Mouse (Mus musculus) gastrocnemius, postnatal 14 days (tissue): ENCODE results near the gene Mtf1. TPM values are rescaled to one million over a fixed set of nuclear protein-coding genes. Genes with fewer than 3 reads are reported as not detected.

ENCODE experiments used
- DNase-seq: peaks from one replicate; pipeline ENCODE4 v3.0.0; 2021; ENCODE audit warnings: mixed read lengths
- intact Hi-C: fragments of 180-260 bp; cut with DNase I; formaldehyde crosslinking; loops from one replicate; pipeline ENCODE4 v1.15.1; 2025; ENCODE audit warnings: low total_unique reads
- total RNA-seq, 2 experiments: library from RNA; stranded (reverse); gene quantifications; 2 replicates each; pipeline ENCODE4 v1.2.3; 2021

The Mtf1 gene
- total RNA-seq, 2 experiments from 2014 or later, result 8.0 to 10.7 TPM

DNA sequence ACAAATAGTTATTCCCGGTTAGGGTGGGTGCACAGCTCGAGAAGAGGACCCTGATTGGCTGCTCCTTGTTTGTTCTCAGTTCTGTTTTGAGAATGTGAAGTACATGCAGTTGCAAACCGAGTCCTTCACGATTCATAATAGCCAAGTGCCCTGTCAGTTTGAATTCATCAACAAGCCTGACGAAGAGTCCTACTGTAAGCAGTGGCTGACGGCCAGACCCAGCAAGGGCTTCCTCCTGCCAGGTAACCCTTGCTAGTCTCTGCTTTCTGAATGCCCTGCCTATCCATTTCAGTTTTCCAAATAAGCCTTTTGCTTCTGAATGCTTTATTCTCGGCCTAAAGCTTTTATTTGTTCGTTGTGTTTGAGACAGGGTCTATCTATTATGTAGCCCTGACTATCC is 9.8 kb upstream of the Mtf1 start:
- intact Hi-C loops, result no loop called here
- no peak for DNase-seq

DNA sequence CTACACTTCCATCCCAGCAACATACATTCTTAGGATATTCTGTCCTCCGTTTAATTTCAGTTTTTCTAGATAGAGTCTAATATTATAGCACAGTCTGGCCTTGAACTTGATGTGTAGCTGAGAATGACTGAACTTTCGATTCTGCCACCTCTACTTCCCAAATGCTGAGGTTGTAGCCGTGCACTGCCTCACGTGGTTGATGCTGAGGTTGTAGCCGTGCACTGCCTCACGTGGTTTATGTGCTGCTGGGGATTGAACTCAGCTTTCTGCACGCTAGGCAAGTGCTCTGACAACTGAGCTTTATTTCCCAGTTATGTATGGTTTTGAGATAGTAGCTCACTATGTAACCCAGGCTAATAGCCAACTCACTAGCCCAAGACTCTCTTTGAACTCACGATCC is 5.8 kb upstream of the Mtf1 start:
- no peak for DNase-seq
- intact Hi-C loops, result no loop called here

DNA sequence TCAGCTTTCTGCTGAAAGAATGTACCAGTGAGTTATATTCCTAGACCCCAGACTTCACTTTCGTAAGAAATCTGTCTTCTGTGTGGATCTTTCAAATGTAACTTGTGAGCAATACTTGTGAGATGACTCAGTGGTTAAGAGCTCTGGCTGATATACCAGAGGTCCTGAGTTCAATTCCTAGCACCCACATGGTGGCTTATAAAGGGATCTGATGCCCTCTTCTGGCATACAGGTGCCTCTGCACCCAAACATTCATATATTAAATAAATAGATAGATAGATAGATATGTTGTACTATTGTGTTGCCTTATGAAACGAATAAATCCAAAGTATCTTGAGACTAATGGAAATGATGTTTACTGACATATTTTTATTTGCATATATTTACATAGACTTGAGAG is 5.0 kb upstream of the Mtf1 start:
- DNase-seq, result no peak
- intact Hi-C loops, result no loop called here

DNA sequence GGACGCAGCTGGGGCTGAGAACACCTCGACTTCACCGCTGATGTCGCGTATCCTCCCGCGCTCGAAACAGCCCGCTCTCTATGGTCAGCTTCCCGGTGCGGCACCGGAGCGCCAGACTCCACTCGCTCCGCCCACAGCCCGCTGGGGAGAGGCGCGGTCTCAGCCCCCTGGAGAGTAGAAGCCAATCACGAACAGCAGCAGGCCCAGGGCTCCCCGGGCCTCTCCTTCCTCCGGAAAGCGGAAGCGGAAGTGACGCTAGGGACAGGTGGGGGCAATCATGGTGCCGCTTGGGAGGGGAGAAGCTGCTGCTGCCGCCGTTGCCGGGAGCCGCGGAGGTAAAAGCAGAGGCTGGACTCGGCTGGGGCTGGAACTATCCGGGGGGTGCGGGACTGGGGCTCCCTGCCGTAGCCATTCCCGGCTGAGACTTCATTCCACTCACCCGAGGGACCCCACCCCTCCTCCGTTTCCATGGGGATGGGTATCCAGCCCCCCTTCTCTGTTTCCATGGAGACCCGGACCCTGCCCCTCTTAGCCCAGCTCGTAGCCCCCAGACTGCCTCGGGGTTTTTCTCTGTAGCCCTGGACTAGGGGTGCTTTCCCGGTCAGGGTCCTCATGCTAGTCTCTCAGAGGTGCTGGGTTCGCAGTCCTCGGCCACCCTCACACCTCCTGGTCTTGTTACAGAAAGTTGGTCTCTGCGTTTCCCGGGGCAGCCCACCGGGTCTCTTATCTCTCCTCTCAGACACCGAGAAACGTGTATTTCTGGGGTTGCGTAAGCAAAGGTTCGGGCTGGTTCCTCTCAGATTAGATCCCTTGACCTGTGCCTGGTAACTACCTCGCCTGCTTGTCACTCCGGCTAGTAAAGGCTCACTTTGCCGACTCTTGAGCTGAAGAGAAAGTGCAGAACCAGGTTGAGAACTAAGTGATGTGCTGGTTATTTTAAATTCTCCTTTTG is 681 bp downstream of the Mtf1 start:
- intact Hi-C loops, result loop anchor here (5.0 kb wide), 1 partner anchor 45 kb away; no protein-coding TSS in a partner anchor
- DNase-seq, result peak; percentile 98

DNA sequence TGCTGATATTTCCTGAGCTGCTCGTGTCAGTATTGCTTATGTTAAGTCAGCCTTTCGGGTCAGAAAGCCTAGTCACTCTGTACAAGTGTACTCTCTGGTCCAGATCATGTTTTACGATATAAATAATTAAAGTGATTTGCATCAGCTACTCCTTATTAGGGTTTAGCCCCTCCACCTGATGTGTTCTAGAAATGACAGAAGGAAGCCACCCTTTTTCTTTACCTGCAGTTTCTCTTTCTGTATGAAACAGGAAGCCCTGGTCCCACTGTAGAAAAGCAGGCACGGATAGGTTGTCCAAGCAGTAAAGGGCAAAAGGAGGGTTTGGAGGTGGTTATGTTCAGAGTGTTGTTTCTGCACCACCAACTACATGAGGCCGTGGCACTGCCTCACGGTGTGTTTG is 1.5 kb downstream of the Mtf1 start:
- DNase-seq, result no peak
- intact Hi-C loops, result loop anchor here (5.0 kb wide), 1 partner anchor 44 kb away; no protein-coding TSS in a partner anchor

DNA sequence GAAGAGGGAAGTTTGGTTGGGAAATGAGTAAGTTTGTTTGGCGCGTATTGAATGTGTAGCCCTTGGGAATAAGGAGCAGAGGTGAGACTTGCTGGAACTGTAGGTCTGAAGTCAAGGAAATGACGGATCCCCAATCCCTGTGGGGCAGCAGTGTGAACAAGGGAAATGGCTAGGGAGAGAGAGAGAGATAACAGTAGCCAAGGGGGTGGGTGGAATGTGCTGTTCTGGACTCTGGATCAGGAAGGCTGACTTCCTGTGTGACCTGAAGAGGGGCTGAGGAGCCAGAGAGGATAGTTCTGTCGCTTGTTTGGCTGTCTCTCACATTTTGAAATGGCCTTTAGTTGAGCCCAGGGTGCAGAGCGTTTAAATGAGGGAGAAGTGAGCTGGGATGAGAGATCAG is 6.6 kb downstream of the Mtf1 start:
- intact Hi-C loops, result no loop called here
- DNase-seq, result no peak

DNA sequence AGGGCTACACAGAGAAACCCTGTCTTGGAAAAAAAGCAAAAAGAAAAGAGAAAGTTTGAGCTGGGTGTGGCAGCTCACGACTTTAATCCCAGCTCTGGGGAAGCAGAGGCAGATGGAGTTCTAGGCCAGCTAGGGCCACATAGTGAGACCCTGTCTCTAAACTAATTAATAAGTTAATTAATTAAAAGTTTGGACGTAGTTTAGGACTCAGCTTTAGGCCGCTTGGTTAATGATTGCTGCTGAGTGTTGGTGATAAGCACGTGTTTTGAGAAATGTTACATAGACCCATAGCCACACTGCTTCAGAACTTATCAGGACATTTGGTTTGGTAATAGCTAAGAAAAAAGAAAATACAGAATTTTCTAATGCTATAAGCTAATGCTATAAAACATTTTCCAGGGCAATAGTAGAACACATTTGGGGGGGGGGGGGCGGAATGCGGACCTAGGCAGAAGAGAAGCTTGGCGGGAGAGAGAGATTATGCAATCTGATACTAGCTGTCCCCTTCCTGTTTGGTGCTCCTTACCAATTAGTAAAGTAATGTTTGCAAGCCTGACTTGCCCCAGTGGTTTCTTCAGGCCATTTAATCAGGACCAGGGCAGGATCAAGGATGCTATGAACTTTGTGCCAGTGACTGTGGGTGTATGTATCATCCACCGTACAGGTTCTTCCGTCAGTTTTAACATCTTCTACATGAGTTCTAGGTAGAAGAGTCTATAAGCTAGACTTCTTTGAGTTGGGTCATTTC is 7.4 kb downstream of the Mtf1 start:
- intact Hi-C loops, result no loop called here
- DNase-seq, result no peak

DNA sequence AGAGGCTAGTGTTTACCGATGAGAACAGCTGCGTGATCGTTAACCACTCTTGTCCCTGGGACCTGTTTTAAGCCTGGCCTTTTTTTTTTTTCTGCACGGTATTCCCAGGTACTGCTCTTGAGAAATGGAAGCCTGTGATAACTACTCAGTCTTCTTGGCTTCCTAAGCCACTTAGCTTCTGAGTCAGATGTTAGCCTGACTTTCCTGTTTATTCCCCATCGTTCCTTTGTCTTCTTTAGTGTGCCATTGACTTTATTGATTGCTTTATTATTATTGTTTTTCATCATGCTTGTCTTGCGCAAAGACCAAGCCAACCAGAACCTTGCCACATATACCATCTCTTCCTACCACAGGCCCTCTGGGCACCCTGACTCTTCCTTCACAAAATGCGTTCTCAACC is 8.2 kb downstream of the Mtf1 start:
- intact Hi-C loops, result no loop called here
- DNase-seq, result no peak

DNA sequence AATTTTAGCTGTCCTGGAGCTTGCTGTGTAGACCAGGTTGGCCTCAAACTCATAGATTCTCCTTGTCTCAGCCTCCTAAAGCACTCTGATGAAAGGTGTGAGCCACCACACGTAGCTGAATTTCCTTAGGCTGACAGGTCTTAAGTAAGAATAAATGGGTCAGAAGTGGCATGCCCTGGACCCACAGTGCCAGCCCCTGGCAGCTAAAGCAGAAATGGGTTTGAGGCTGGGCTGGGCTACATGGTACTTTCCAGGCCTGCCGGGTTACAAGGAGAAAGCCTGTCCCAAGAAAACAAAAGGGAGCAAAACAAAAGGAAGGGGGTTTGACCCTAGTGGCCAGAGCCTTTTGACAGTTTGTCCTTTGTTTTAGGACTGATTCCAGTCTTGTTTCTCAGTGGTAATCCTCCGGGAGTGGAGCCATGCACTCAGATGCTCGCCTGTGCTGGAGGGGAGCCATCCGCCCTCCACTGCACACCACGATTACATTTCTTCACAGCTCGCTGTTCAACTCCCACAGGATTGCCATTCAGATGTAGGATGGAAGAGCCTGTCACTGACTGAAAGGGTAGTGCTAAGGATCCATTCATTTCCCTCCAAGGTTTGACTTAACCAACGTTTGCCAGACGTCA is 9.6 kb downstream of the Mtf1 start:
- no peak for DNase-seq
- intact Hi-C loops, result no loop called here

DNA sequence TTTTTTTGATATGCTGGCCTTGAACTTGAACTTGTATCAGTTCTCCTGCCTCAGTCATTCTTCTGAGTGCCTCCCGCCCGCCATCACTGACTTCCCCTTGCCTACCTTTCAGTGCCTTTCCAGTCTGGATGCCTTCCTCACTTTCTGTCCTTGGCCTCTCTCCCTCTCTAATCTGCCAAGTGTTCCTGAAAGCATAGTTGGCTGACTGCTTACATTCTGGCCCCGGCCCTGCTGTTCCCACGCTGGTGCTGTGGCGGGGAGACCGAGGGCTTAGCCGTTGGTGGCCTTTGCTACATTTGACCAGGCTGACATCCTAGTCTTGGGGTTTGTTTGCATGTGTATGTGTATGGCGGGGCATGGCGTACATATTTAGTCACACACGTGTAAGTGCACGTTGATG is 14.0 kb downstream of the Mtf1 start:
- intact Hi-C loops, result no loop called here
- peak; percentile 23 for DNase-seq

DNA sequence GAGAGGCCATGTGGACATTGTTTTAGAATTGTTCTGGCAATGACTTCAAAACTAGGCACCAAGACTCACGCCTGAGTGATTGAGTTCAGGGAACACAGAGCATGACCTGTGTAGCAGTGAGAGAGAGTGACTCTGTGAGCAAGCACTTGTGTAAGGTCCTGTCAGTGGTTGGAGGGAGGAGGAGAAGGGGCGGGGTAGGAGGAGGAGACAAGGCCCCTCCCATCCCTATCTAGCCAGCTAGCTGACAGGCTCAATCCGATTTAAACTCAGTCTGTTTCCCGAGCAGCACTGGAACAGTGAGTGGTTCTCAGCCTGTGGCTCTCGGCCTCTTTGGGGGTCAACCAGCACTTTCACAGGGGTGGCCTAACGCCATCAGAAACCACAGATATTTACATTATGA is 15.9 kb downstream of the Mtf1 start:
- intact Hi-C loops, result no loop called here
- peak; percentile 19 for DNase-seq

DNA sequence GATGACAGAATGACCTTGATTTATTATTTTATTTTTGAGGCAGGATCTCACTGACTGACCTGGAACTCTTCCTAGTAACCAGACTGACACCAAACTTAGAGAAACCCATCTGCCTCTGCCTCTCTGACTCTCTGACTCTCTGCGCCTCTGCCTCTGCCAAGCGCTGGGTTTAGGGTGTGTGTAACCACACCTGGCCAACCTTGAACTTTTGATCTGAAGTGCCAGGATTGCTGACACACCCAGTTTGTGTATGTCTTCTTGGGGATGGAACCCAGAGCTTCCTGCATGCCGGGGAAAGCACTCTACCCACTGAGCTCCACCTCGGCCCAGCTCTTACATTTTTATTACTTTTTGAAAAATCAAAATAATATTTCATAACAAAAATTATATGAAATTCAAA is 16.9 kb downstream of the Mtf1 start:
- DNase-seq, result no peak
- intact Hi-C loops, result no loop called here

DNA sequence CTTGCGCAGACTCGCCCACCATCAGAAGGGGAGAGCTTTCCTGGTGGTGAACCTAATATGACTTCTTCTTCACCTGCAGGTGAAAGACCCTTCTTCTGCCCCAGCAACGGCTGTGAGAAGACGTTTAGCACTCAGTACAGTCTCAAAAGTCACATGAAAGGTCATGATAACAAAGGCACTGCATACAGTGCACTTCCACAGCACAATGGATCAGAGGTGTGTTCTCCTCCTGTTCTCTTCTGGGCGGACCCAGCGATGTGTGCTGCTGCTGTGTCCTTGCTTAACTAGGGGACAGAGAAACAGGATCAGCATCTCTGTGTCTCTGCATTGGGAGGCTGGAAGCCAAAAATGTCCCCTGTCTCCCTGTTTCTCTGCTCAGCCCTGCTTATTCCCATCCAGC is 23.1 kb downstream of the Mtf1 start:
- intact Hi-C loops, result no loop called here

DNA sequence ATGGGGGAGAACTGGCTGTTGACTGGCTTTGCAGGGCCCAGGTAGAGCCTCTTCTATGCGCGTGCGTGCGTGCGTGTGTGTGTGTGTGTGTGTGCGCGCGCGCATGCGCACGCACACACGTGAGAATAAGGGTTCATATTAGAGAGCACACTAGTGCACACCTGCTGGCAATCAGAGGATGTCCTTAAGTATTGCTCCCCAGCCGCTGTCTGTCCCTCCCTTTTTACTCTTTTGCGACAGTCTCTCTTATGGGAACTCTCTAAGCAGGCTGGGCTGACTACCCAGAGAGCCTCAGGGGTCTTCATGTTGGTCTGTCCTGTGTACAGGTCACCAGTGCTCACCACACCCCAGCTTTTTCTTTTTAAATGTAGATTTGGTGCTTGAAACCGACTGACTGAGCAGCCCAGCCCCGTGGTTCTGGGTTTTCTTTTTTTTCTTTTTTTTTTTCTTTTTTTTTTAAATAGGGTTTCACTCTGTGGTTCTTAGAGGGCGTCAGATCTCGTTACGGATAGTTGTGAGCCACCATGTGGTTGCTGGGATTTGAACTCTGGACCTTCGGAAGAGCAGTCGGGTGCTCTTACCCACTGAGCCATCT is 23.6 kb downstream of the Mtf1 start:
- no peak for DNase-seq
- intact Hi-C loops, result no loop called here

More for the DNA sequence above, 23.1 kb downstream of the Mtf1 start:
- DNase-seq, result no peak

DNA sequence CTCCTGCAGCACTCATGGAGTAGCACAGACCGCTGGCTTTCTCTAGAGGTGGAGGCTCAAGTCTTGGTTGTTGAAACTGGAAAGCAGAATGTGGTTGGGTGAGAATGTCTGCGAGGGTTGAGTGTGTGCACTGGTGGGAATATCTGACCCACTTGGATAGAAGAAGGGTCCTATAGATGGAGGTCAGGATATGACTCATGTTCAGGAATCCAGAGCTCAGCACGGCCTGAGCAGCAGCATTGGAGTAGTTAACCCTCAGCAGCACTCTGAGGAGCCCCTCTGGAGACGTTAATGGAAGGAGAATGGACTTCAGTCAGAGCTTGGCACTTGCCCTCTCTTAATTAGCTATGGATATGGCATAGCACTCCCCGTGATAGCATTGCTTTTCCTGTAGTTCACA is 27.8 kb downstream of the Mtf1 start:
- no peak for DNase-seq
- intact Hi-C loops, result no loop called here

DNA sequence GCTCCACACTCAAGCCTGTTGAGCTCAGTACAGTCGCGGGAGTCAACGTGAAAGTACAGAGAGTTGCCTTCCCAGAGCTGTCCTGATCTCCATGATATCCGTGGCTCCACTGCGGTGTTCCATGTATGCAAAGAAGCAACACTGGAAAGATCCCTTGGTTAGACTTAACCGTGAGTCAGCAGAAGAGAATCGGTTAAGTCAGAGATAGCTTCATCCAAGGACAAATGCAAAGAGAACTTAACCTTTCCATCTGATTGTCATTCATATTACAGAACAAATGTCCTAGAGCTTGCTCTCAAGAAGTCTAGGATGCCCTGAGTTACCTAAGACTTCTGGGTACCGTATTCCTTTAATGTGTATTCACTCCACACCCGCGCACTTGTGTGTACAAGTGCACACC is 30.9 kb downstream of the Mtf1 start:
- intact Hi-C loops, result no loop called here
- DNase-seq, result no peak

DNA sequence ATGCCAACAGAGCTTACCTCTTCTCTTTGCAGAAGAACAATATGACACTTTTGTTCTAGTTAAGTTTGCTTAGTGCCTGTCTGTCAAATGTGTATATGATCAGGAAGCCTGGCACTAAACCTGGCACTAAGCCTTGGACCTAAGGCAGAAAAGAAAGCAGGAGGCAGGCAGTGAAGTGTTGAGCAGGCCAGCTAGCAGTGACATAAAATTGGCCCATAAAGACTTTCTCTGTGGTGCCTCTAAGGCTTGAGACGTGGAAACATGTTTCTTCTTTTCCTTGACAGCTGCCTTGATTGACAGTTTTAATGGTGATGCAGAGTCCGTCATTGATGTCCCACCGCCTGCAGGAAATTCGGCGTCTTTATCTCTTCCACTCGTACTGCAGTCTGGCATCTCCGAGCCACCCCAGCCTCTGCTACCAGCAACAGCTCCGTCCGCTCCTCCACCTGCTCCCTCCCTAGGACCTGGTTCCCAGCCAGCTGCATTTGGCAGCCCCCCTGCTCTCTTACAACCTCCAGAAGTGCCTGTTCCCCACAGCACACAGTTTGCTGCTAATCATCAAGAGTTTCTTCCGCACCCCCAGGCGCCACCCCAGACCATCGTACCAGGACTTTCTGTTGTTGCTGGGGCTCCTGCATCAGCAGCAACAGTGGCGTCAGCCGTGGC is 36.3 kb downstream of the Mtf1 start:
- DNase-seq, result no peak
- intact Hi-C loops, result no loop called here

DNA sequence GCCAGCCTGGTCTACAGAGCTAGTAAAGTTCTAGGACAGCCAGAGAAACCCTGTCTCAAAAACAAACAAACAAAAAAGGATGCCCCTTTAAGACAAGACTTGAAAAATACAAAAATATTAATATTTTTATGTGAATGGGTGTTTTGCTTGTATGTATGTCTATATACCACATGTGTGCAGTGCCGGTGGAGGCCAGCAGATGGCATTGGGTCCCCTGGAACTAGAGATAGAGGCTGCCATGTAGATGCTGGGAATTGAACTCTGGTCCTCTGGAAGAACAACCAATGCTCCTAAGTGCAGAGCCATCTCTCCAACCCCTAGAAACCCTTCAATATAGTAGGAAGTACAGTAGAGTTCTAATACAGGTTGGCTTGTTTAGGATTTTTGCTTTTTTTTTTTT is 39.1 kb downstream of the Mtf1 start:
- DNase-seq, result no peak
- intact Hi-C loops, result loop anchor here (10.0 kb wide), 1 partner anchor 126 kb away; the partner anchor contains the start of gene Sf3a3

DNA sequence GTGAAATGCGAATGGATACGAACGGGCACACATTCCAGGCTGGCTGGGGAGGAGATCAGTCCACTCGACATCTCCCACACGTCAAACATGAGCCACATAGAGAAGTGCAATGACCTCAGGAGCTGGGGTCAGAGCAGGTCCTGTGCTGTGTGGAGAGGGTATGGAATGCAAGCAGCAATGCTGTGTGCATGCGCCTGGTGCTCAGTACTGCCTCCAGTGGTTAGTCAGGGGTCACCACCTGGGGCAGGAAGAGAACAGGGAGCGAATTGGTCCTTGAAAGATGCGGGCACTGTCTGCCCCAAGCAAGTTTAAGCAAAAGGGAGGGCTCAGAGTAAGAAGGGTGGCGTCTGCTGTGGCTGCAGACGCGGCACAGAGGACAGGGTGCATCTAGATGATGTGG is 41.6 kb downstream of the Mtf1 start:
- peak; percentile 19 for DNase-seq

More for the DNA sequence above, 41.6 kb downstream of the Mtf1 start:
- intact Hi-C loops, result loop anchor here (10.0 kb wide), 1 partner anchor 129 kb away; the partner anchor contains the start of gene Sf3a3
